Mouse (Mus musculus) neural tube, embryonic 14.5 days (tissue): ENCODE data around the gene Kif16b. TPM values are rescaled to one million over a fixed set of nuclear protein-coding genes. Genes with fewer than 3 reads are reported as not detected.

Experiments
- ATAC-seq: fragments of 200-750 bp; cut with Nextera tagmentation; 2 replicates; pipeline ENCODE4 v1.8.0; 2017; ENCODE audit warnings: low read depth, mild to moderate bottlenecking, moderate TSS enrichment, moderate library complexity
- H3K27ac ChIP-seq: fragments of 300-500 bp; sonication (generic); 2 replicates; pipeline ENCODE4 v1.5.1; 2014; ENCODE audit warnings: low read depth, mild to moderate bottlenecking, control low read depth, low read length, moderate library complexity, mixed read lengths
- H3K27me3 ChIP-seq: fragments of 300-500 bp; sonication (generic); 2 replicates; pipeline ENCODE4 v1.6.1; 2014; ENCODE audit warnings: low read length; ENCODE audit not compliant: control insufficient read depth, insufficient read depth
- H3K36me3 ChIP-seq: fragments of 300-500 bp; sonication (generic); 2 replicates; pipeline ENCODE4 v1.6.1; 2014; ENCODE audit warnings: low read length, mixed read lengths; ENCODE audit not compliant: control insufficient read depth, insufficient read depth
- H3K4me1 ChIP-seq: fragments of 300-500 bp; sonication (generic); 2 replicates; pipeline ENCODE4 v1.6.1; 2014; ENCODE audit warnings: low read length; ENCODE audit not compliant: control insufficient read depth, insufficient read depth
- H3K4me2 ChIP-seq: fragments of 300-500 bp; sonication (generic); 2 replicates; pipeline ENCODE4 v1.6.1; 2014; ENCODE audit warnings: mild to moderate bottlenecking, low read depth, low read length, control low read depth
- H3K4me3 ChIP-seq: fragments of 300-500 bp; sonication (generic); 2 replicates; pipeline ENCODE4 v1.5.1; 2014; ENCODE audit warnings: low read depth, low read length, control low read depth, mixed read lengths
- H3K9ac ChIP-seq: fragments of 300-500 bp; sonication (generic); replicated peaks from 2 replicates; pipeline ENCODE4 v1.6.1; 2014; ENCODE audit warnings: low read depth, mild to moderate bottlenecking, control low read depth, low read length, mixed read lengths
- H3K9me3 ChIP-seq: fragments of 300-500 bp; sonication (generic); 2 replicates; pipeline ENCODE4 v1.6.1; 2016; ENCODE audit warnings: low read length; ENCODE audit not compliant: control insufficient read depth
- WGBS: fragments of 180-500 bp; shearing (Covaris S2); extraction: QIAGEN DNeasy Blood & Tissue Kit; methylation state at CpG from one replicate; pipeline ENCODE4 v1.1.7; 2014; 5-methylcytosine and 5-hydroxymethylcytosine counted together
- polyA plus RNA-seq: library from polyadenylated mRNA; unstranded; fragments of >200 nt; fragmentation: Nextera tagmentation; extraction: Ambion mirVana; gene quantifications from 2 replicates; pipeline ENCODE4 v1.2.1, GENCODE M21; 2014

Gene Kif16b
- polyA plus RNA-seq, 1 experiment from 2014 or later, result 4.0 TPM

GRCm38 (mm10) chr2:142764276-142764675 lies 137.1 kb downstream of the Kif16b start:
- 76% methylated on average over 2 of the region's 2 CpGs for WGBS
- H3K4me2 ChIP-seq, result no peak overlapping the region
- ATAC-seq, result no peak

GRCm38 (mm10) chr2:142760843-142761242 lies 140.5 kb downstream of the Kif16b start:
- no peaks in the 10 kb centered on the region for H3K4me1 ChIP-seq
- no peak overlapping the region for H3K4me2 ChIP-seq
- no peak for ATAC-seq
- H3K9me3 ChIP-seq, result no peaks in the 10 kb centered on the region
- H3K36me3 ChIP-seq, result no peaks in the 10 kb centered on the region
- no peaks in the 10 kb centered on the region for H3K27me3 ChIP-seq
- no peak overlapping the region for H3K9ac ChIP-seq
- WGBS, result 19% methylated on average over 4 of the region's 4 CpGs
- H3K27ac ChIP-seq, result no peak overlapping the region
- H3K4me3 ChIP-seq, result no peak overlapping the region

More at GRCm38 (mm10) chr2:142764276-142764675, 137.1 kb downstream of the Kif16b start:
- Histone ChIP-seq H3K27ac (no peak overlapping the region), H3K9me3 (no peaks in the 10 kb centered on the region), H3K4me3 (no peak overlapping the region), H3K4me1 (no peaks in the 10 kb centered on the region), H3K36me3 (no peaks in the 10 kb centered on the region), H3K9ac (no peak overlapping the region), H3K27me3 (no peaks in the 10 kb centered on the region)

- H3K27me3 ChIP-seq, result no peaks in the 10 kb centered on the region
- H3K27ac ChIP-seq, result no peak overlapping the region
- no peak for ATAC-seq
Measured at GRCm38 (mm10) chr2:142759192-142759591, 142.1 kb downstream of the Kif16b start.

GRCm38 (mm10) chr2:142758091-142758765 lies 143.1 kb downstream of the Kif16b start:
- no peaks in the 10 kb centered on the region for H3K27me3 ChIP-seq
- 77% methylated on average over 3 of the region's 3 CpGs for WGBS
- H3K9ac ChIP-seq, result no peak overlapping the region
- no peak overlapping the region for H3K4me2 ChIP-seq
- ATAC-seq, result no peak
- no peaks in the 10 kb centered on the region for H3K36me3 ChIP-seq
- no peaks in the 10 kb centered on the region for H3K4me1 ChIP-seq
- H3K4me3 ChIP-seq, result no peak overlapping the region
- no peaks in the 10 kb centered on the region for H3K9me3 ChIP-seq
- no peak overlapping the region for H3K27ac ChIP-seq

More at GRCm38 (mm10) chr2:142759192-142759591, 142.1 kb downstream of the Kif16b start:
- Histone ChIP-seq H3K9ac (no peak overlapping the region), H3K36me3 (no peaks in the 10 kb centered on the region), H3K4me1 (no peaks in the 10 kb centered on the region), H3K4me3 (no peak overlapping the region), H3K9me3 (no peaks in the 10 kb centered on the region), H3K4me2 (no peak overlapping the region)
- WGBS, result 95% methylated on average over 4 of the region's 4 CpGs

- Histone ChIP-seq H3K4me1 (no peaks in the 10 kb centered on the region), H3K27me3 (no peaks in the 10 kb centered on the region)
- WGBS, result 82% methylated on average over 2 of the region's 2 CpGs
Measured at GRCm38 (mm10) chr2:142739338-142739737, 162.0 kb downstream of the Kif16b start.

GRCm38 (mm10) chr2:142738488-142738887 lies 162.8 kb downstream of the Kif16b start:
- Histone ChIP-seq H3K4me2 (no peak overlapping the region), H3K9ac (no peak overlapping the region), H3K9me3 (no peaks in the 10 kb centered on the region), H3K27ac (no peak overlapping the region), H3K4me3 (no peak overlapping the region), H3K36me3 (no peaks in the 10 kb centered on the region), H3K4me1 (no peaks in the 10 kb centered on the region), H3K27me3 (no peaks in the 10 kb centered on the region)
- WGBS, result 84% methylated on average over 2 of the region's 2 CpGs
- ATAC-seq, result no peak

More at GRCm38 (mm10) chr2:142739338-142739737, 162.0 kb downstream of the Kif16b start:
- Histone ChIP-seq H3K9me3 (no peaks in the 10 kb centered on the region), H3K9ac (no peak overlapping the region), H3K36me3 (no peaks in the 10 kb centered on the region), H3K4me3 (no peak overlapping the region), H3K27ac (no peak overlapping the region), H3K4me2 (no peak overlapping the region)
- ATAC-seq, result no peak

GRCm38 (mm10) chr2:142735691-142736090 lies 165.6 kb downstream of the Kif16b start:
- no peak overlapping the region for H3K9ac ChIP-seq
- no peak overlapping the region for H3K4me3 ChIP-seq
- 43% methylated on average over 3 of the region's 3 CpGs for WGBS
- no peaks in the 10 kb centered on the region for H3K36me3 ChIP-seq
- H3K4me1 ChIP-seq, result no peaks in the 10 kb centered on the region
- no peak overlapping the region for H3K4me2 ChIP-seq
- no peaks in the 10 kb centered on the region for H3K27me3 ChIP-seq
- ATAC-seq, result no peak
- H3K27ac ChIP-seq, result no peak overlapping the region
- H3K9me3 ChIP-seq, result no peaks in the 10 kb centered on the region

GRCm38 (mm10) chr2:142734046-142734445 lies 167.3 kb downstream of the Kif16b start:
- Histone ChIP-seq H3K4me1 (no peaks in the 10 kb centered on the region), H3K4me3 (no peak overlapping the region), H3K4me2 (no peak overlapping the region), H3K27me3 (no peaks in the 10 kb centered on the region), H3K9me3 (no peaks in the 10 kb centered on the region), H3K27ac (no peak overlapping the region), H3K36me3 (no peaks in the 10 kb centered on the region), H3K9ac (no peak overlapping the region)
- ATAC-seq, result no peak
- WGBS, result 93% methylated on average over 2 of the region's 2 CpGs

- 91% methylated on average over 4 of the region's 4 CpGs for WGBS
- no peak overlapping the region for H3K27ac ChIP-seq
- H3K4me2 ChIP-seq, result no peak overlapping the region
- no peaks in the 10 kb centered on the region for H3K27me3 ChIP-seq
- no peaks in the 10 kb centered on the region for H3K4me1 ChIP-seq
- H3K9me3 ChIP-seq, result no peaks in the 10 kb centered on the region
- no peaks in the 10 kb centered on the region for H3K36me3 ChIP-seq
- no peak overlapping the region for H3K9ac ChIP-seq
- no peak overlapping the region for H3K4me3 ChIP-seq
- ATAC-seq, result no peak
Measured at GRCm38 (mm10) chr2:142732370-142732769, 169.0 kb downstream of the Kif16b start.
